Mouse (Mus musculus) ES-E14 (cell line): ENCODE results near the gene Gpkow. TPM values are rescaled to one million over a fixed set of nuclear protein-coding genes. Genes with fewer than 3 reads are reported as not detected.

ENCODE experiments used
- DNase-seq: peaks from one replicate; pipeline ENCODE4 v3.0.0-alpha.2; 2013; ENCODE audit warnings: low read depth, low spot score
- H3K27ac ChIP-seq: 2 replicates; pipeline ENCODE4 v1.5.1; 2012; ENCODE audit warnings: low read depth, mild to moderate bottlenecking, low read length, moderate library complexity, mixed read lengths; ENCODE audit not compliant: poor library complexity, insufficient read depth, severe bottlenecking
- H3K36me3 ChIP-seq: 2 replicates; pipeline ENCODE4 v1.6.1; 2012; ENCODE audit warnings: mild to moderate bottlenecking, low read length, moderate library complexity, mixed read lengths; ENCODE audit not compliant: control insufficient read depth, poor library complexity, insufficient read depth, severe bottlenecking
- H3K4me1 ChIP-seq, 2 experiments: fragments of 150-350 bp in 1 of 2; sonication (generic) in 1 of 2; 2 replicates each; pipeline ENCODE4 v1.6.1; 2012; ENCODE audit warnings: low read length in 2 of 2, mild to moderate bottlenecking in 1 of 2, mixed read lengths in 1 of 2; ENCODE audit not compliant: control insufficient read depth in 2 of 2, insufficient read depth in 2 of 2, poor library complexity in 1 of 2
- H3K4me3 ChIP-seq, 2 experiments: fragments of 150-350 bp in 1 of 2; sonication (generic) in 1 of 2; 2 replicates each; pipeline ENCODE4 v1.5.1; 2012; ENCODE audit warnings: low read length in 2 of 2, low read depth in 1 of 2, mild to moderate bottlenecking in 1 of 2, mixed read lengths in 1 of 2; ENCODE audit not compliant: insufficient read depth in 1 of 2, poor library complexity in 1 of 2, severe bottlenecking in 1 of 2
- H3K9ac ChIP-seq: 2 replicates; pipeline ENCODE4 v1.6.1; 2012; ENCODE audit warnings: low read depth, mild to moderate bottlenecking, low read length, mixed read lengths; ENCODE audit not compliant: poor library complexity, insufficient read depth, severe bottlenecking
- H3K9me3 ChIP-seq: fragments of 150-350 bp; sonication (generic); 2 replicates; pipeline ENCODE4 v1.6.1; 2012; ENCODE audit warnings: low read depth, mild to moderate bottlenecking, low read length; ENCODE audit not compliant: control insufficient read depth, insufficient read depth
- CHD2 ChIP-seq: IDR thresholded peaks from 2 replicates; pipeline ENCODE4 v1.6.1; 2014; ENCODE audit warnings: mild to moderate bottlenecking, low read depth, low read length, inconsistent platforms
- HCFC1 ChIP-seq: IDR thresholded peaks from 2 replicates; pipeline ENCODE4 v1.6.1; 2012; ENCODE audit warnings: low read length, inconsistent platforms, borderline replicate concordance; ENCODE audit not compliant: insufficient read depth
- MAFK ChIP-seq: IDR thresholded peaks from 2 replicates; pipeline ENCODE4 v1.6.1; 2014; ENCODE audit warnings: mild to moderate bottlenecking, low read depth, low read length, inconsistent platforms; ENCODE audit not compliant: insufficient read depth
- ZC3H11A ChIP-seq: IDR thresholded peaks from 2 replicates; pipeline ENCODE4 v1.6.1; 2012; ENCODE audit warnings: low read depth, mild to moderate bottlenecking, inconsistent platforms, low read length, borderline replicate concordance
- ZNF384 ChIP-seq: IDR thresholded peaks from 2 replicates; pipeline ENCODE4 v1.6.1; 2012; ENCODE audit warnings: low read depth, low read length, inconsistent platforms
- in situ Hi-C, 2 experiments: fragments of 600-800 bp; cut with MboI; formaldehyde crosslinking; loops; one replicate each; pipeline ENCODE4 v1.15.1; 2025; ENCODE audit warnings: low sequenced_read_pairs in 2 of 2, inconsistent platforms in 1 of 2; ENCODE audit not compliant: unreplicated experiment in 2 of 2
- total RNA-seq: library from RNA; depleted of rRNA; stranded (reverse); fragments of 300-350 nt; gene quantifications from 2 replicates; pipeline ENCODE4 v1.2.3, GENCODE M21; 2012

Gene Gpkow
- total RNA-seq, 1 experiment = 11.5 TPM

- H3K4me3 ChIP-seq = peak overlapping the region in 1 of 2 experiments; percentile 27; a peak in 1 of 4 replicates
- in situ Hi-C loops = no loop called here
Observed at GRCm38 (mm10) chrX:7725841-7726240, 28.9 kb downstream of the Gpkow start.

GRCm38 (mm10) chrX:7727176-7727575 is 30.2 kb downstream of the Gpkow start:
- Histone ChIP-seq H3K27ac (no peak overlapping the region), H3K4me3 (no peak overlapping the region), H3K36me3 (peaks cover 26% of the 10 kb centered on the region), H3K9ac (no peak overlapping the region), H3K9me3 (no peaks in the 10 kb centered on the region), H3K4me1 (peaks cover 0 to 10% of the 10 kb centered on the region in 2 experiments; a peak in 1 of 4 replicates)
- no peak for DNase-seq
- in situ Hi-C loops = no loop called here
- TF ChIP-seq CHD2 (no peak), HCFC1 (no peak), MAFK (no peak), ZNF384 (no peak), ZC3H11A (no peak)

More at GRCm38 (mm10) chrX:7725841-7726240, 28.9 kb downstream of the Gpkow start:
- H3K36me3 ChIP-seq = peaks cover 26% of the 10 kb centered on the region
- TF ChIP-seq ZNF384 = no peak
- no peak for TF ChIP-seq CHD2
- TF ChIP-seq MAFK = no peak
- TF ChIP-seq HCFC1 = no peak
- no peak for TF ChIP-seq ZC3H11A
- peak overlapping the region; percentile 57; the same call in 1 of the 2 replicates for H3K27ac ChIP-seq
- no peaks in the 10 kb centered on the region for H3K9me3 ChIP-seq
- H3K4me1 ChIP-seq = peaks cover 0 to 10% of the 10 kb centered on the region in 2 experiments; a peak in 2 of 4 replicates
- no peak for DNase-seq
- peak overlapping the region; percentile 64; the same call in 1 of the 2 replicates for H3K9ac ChIP-seq

- DNase-seq = peak; percentile 69
- H3K27ac ChIP-seq = peak within 1 kb of the TSS; percentile 53
- TF ChIP-seq ZC3H11A (no peak), HCFC1 (peak; percentile 88)
- peak within 1 kb of the TSS; percentile 82 for H3K9ac ChIP-seq
- peaks cover 0 to 10% of the 10 kb centered on the region in 2 experiments; a peak in 1 of 4 replicates for H3K4me1 ChIP-seq
- peak within 1 kb of the TSS; percentile 72 to 81 for H3K4me3 ChIP-seq
- in situ Hi-C loops = no loop called here
- H3K9me3 ChIP-seq = no peaks in the 10 kb centered on the region
- peaks cover 26% of the 10 kb centered on the region for H3K36me3 ChIP-seq
Observed at GRCm38 (mm10) chrX:7728215-7728921, 31.4 kb downstream of the Gpkow start, which contains the start of gene Praf2. Praf2 (plus strand) TSS chrX:7728439.

GRCm38 (mm10) chrX:7728922-7729265 is 32.0 kb downstream of the Gpkow start:
- H3K9ac ChIP-seq = peak overlapping the region; percentile 82
- DNase-seq = no peak
- H3K4me1 ChIP-seq = peaks cover 0 to 10% of the 10 kb centered on the region in 2 experiments; a peak in 1 of 4 replicates
- H3K4me3 ChIP-seq = peak overlapping the region; percentile 72 to 81
- TF ChIP-seq ZNF384 = no peak
- TF ChIP-seq CHD2 = no peak
- no peak for TF ChIP-seq ZC3H11A
- no peak for TF ChIP-seq MAFK
- TF ChIP-seq HCFC1 = no peak
- no peaks in the 10 kb centered on the region for H3K9me3 ChIP-seq
- in situ Hi-C loops = no loop called here
- H3K27ac ChIP-seq = peak overlapping the region; percentile 41; the same call in 1 of the 2 replicates
- H3K36me3 ChIP-seq = peaks cover 25% of the 10 kb centered on the region
